Mouse (Mus musculus) brain, embryonic 18.5 days (tissue): ENCODE measurements at regions not wholly inside any gene's neighbourhood (a gene's known extent, or its start where the extent isn't known, plus 50 kb on each side); places are given as distances from the start of the nearest gene placed in this dataset.

Source experiments
- DNase-seq: peaks from one replicate; pipeline ENCODE4 v3.0.0-alpha.2; 2012; ENCODE audit warnings: low read depth, low spot score

DNA sequence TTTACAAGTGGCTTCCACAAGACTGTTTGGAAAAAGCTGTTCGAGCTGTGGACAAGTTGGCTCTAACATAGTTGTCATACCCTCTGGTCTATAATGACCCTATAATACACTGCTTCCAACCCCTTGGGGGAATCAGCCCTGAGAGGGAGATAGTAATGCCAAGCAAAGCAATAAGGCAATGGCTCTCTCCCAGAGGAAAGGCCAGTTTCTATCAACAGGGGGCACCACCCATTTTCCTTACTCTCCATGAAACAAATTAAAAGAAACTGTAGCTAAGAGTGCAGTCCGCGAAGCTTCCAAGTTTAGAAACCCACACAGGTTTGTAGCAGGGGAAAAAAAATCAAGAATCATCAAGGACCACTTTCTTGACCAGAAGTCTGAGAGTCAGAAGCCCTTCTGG, 115.9 kb upstream of the Sstr4 start:
- DNase-seq, result no peak

DNA sequence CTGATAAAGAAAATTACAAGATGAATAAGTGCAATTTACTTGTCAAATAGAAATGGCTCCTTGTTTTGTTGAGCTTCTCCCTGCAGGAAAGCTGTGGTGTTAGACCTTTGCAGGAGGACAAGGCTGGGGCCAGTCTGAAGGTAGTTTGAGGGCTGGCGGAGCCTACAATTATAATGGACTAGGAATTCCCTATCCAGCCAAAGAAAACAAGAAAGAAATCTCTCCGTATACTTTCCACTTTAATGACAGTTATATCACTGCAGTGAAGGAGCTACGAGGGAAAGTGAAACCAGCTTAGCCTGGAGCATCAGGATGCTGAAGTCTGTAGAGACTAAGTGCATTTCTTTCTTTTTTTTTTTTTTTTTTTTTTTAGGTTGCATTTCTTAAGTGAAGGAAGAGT, 104.8 kb upstream of the Sstr4 start:
- DNase-seq, result no peak

DNA sequence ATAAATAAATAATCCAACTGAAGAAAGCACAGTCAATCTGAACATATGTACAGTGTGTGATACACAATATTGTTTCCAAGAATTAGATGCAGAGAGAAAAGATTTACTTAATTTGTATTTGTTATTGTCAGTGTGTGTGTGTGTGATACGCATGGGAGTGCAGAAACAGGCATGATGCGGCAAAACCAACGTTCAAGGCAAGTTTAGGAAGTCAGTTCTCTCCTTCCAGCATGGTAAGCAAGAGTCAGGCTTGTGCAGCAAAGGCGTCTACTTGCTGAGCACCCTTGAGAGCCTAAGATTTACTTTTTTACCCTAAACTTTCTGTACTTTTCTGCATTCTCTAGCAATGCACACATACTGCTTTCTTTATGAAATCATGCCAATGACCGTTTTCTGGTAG, 102.7 kb upstream of the Sstr4 start:
- DNase-seq, result no peak

DNA sequence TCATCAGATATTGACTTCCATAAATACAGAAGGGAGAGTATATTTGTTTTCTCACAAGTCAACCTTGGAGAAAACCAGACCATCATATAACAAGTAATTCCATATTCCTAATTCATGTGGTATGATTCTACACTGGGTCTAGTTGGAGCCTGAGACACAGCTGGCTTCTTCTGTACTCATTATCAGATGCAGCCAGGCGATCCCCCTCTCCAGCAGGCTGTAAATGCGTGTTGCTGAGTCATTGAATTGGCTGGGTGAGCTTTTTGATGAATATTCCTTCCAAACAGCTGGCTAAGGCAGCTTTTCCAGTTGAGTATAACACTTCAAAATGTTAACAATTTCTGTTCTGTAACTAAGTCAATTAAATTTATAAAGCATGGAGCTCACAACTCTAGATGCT, 102.2 kb upstream of the Sstr4 start:
- DNase-seq, result peak; percentile 4

DNA sequence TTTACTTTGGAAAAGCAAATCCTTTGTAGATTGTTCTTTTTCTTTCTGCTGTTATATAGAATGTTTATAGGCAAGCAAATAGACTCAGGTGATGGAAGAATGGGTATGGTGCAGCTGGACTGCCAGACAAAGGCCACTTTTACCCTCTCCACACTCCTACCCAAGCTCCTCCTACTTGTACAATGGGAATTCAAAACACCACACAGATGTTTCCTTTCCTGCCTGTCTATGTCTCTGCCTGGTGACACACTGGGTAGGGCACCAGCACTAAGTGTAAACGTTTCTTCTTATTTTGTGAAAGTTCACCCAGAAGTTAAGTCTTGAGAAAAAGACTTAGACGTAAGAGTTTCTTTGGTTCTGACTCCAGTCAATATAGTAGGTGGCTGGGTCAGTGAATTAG, 94.3 kb upstream of the Sstr4 start:
- DNase-seq, result no peak

DNA sequence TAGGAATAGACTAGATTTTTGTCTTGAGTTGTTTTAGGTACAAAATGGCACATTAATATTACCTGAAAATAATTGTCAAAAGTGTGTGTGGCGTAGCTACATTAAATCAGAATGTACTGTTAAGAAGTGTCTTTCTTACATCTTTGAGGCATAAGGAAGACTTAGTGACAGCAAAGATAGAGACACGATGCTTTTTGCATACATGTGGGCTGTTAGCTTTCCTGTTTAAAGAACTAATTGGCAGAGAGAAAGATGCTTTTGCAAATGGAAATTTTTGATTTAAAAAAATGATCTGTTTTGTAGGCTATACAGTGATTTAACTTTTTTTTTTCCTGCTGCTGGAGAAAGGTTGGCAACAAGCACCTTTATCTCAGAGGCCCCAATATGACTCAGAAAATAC, 82.9 kb upstream of the Sstr4 start:
- DNase-seq, result no peak

DNA sequence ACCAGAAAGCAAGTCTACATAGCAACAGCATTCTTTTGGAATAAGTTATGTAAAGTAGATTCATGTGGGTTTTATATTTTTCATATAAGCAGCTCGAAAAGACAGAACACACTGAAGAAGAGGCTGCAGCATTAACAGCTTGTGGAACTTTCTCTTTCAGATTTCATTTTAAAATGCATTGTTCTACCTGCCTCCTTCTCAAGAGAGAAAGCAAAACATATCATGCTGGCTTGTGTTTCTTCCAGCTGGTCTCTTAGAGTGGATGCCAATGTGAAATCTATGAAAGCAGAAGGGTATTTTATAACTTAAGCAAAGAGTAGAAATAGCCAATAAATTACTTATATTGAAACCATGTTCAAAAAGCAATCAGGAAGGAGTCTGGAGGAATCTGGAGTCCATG, 74.2 kb upstream of the Sstr4 start:
- no peak for DNase-seq

DNA sequence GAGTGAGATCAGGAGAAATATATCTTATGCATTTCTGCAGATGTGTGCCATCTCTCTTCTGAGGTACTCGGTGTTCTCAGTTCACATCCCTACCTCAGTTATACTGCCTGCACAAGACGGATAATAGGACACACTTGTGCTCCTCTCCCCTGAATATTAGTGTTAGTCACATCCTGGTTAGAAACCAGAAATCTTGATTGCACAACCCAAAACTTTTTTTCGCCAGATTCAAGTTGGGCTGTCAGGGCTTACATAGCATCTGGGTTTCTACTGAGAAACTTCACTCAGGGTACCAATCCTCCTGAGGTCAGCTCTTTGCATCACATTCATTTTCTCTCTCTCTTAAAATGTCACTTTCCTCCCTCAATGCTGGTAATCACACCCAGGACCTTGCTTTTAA, 69.8 kb upstream of the Sstr4 start:
- no peak for DNase-seq

DNA sequence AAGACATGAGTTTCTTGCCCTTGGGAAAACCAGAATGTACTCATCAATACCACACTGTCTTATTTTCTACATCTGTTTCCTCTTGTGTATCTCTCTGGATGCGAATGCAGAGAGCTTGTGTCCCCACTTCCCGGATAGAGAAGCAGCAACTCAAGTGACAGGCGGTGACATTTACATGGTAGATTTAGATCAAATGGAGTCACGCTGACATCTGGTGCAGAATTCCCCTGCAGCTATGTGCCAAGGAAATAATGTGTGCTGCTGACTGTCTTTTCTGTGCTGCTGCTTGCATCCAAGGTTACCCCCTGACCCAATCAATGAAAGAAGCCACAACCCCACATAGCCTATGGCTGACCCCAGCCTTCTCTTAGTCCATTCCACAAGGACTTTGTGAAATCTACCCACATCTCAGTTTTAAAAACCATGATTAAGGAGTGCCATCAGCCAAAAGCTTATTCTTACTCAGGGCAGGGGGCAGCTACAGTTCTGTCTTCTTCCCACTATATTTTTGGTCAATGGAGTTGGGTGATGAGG, 69.2 kb upstream of the Sstr4 start:
- DNase-seq, result no peak

DNA sequence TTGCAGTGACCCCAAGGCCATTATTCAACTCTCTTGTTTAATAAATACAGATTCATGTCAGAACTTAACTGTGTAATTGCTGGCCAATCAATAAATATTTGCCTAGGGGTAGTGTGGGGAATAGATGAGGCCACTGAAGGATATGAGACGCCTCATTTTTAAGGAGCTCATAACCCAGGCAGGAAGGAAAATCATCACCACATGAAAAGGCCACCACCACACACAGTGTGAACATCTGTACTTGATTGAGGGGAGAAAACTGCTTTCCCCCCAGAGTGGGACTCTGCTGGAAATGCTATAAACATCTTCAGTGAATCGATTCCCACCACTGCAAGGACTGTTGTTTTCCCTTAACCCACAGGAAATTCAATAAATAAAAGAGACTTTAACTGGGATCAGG, 68.7 kb upstream of the Sstr4 start:
- no peak for DNase-seq

DNA sequence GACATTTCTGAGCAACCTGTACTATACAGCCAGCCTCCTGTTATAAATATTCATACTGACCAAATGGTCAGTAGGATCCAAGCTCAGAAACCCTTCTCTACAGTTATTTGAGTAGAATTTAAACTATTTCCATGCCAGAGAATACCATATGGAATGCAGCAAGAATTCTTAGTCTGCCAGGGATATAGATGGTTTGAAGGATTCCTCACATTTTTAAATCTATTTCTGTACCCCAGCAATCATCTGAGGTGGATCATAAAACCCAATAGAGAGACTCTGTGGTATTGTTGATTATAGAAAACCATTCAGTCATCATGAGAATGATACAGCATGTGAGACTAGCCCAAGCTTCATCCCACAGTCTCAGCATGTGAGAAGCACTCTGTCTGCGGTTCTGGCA, 67.6 kb upstream of the Sstr4 start:
- no peak for DNase-seq

DNA sequence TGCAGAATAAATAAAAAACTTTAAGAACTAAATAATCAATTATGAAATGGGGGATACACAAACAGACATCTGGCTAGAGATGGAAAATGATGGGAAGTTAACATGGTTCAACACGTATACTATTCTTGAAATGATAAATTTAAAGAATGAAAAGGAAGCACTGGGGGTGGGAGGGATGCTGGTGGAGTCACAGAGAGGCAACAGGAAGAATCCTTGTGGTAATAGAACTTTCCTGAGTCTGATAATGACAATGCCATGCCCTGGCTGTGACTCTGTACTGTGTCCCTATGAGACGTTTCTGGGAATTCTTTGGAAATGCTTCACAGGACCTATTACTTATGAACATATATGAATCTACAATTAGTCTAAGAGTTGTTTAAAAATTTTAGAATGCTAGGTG, 64.8 kb upstream of the Sstr4 start:
- DNase-seq, result no peak

DNA sequence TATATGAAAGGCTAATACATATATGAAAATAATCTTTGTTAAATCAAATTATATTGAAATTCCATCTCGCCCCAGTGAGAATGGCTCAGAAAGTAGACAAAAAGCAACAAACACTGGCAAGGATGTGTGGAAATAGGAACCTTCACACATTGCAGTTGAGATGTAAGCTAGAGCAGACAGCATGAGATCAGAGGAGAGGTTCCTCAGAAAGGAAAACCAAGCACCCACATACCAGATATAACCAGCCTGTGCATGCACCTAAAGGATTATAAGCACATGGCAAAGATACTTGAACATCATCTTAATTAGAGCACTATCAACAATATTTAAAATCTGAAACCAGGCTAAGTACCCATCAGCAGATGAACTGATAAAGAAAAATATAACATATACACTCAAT, 60.6 kb upstream of the Sstr4 start:
- no peak for DNase-seq

DNA sequence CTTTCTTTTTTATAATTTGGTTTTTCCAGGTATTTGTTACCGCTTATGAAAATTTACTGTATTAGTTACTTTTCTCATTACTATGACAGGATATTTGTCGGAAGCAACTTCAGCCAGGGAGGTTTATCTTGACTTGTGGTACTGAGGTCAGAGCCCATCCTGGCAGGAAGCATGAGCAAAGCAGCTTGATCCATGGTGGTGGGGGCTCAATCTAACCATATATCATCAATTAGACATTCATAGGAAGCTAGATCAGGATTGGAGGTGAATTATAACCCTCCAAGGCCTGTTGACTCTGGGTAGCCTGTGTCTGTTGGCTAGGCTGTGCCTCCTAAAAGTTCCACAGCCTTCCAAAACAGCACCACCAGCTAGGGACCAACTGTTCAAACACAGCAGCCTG, 58.5 kb upstream of the Sstr4 start:
- no peak for DNase-seq

DNA sequence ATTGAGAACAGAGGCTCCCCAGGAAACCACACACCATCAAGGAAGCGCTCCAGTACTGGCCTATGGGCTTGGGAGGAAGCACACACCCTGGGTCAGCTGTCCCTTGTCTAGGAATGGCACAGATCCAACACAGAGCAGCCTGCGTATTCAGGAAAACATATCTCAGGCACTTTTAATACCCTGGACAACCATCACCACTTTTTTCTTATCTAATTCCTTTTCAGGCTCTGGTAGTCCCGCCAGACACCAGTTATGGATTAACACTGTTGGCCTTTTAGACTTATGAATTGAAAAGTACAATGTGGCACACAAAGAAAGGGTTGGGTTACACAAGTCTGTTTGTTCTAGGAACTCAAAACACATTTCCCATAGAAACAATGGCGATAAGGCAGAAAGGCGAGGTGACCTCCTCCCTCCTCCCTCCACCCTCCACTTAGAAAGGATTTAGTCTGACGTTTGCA, 56.8 kb upstream of the Sstr4 start:
- DNase-seq, result no peak

DNA sequence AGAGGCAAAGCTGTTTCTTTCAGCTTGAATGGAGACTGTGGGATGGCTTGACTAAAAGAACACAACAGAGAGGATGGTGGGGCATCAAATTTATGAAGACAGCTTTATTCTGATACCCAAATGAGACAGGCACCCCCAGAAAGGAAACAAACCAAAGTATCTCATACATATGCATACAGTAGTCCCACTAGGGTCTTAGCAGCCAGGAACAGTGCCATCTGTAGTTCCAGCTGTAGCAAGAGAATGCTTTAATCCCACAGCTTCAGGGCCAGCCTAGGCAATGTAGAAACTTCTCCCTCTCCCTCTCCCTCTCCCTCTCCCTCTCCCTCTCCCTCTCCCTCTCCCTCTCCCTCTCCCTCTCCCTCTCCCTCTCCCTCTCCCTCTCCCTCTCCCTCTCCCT, 56.2 kb upstream of the Sstr4 start:
- DNase-seq, result no peak

DNA sequence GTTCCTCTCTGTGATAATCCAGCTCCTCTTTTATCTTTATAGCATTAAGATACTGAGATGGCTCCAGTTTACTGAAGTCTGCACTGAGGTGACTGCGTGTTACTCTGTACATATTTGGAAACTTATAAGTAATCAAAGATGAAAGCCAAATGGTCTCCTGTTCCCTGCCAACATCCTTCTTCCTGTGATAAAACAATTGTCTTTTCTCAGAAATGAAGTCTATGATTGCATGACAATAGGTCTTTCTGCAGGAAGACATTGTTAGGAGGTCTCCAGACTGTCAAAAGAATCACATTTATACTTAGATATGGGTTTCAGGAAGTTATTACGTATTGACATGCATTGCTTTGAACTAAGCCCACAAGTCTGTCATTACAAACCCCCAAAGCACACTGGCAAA, 51.0 kb upstream of the Sstr4 start:
- DNase-seq, result no peak
